Mouse (Mus musculus) C2C12 (cell line): ENCODE results near the gene Cacna1c.

Experiments
- CEBPB ChIP-seq: IDR thresholded peaks from one replicate; pipeline ENCODE4 v1.6.1; 2011; ENCODE audit warnings: low read depth, mild to moderate bottlenecking, control low read depth, moderate library complexity
- CTCF ChIP-seq: IDR thresholded peaks from one replicate; pipeline ENCODE4 v1.5.1; 2011; ENCODE audit not compliant: control insufficient read depth, insufficient read depth, insufficient read length
- MAX ChIP-seq: IDR thresholded peaks from one replicate; pipeline ENCODE4 v1.6.1; 2011; ENCODE audit warnings: mild to moderate bottlenecking, control low read depth
- MYOG ChIP-seq: IDR thresholded peaks from one replicate; pipeline ENCODE4 v1.6.1; 2011; ENCODE audit not compliant: control insufficient read depth, insufficient read length; ENCODE audit errors: extremely low read depth

DNA sequence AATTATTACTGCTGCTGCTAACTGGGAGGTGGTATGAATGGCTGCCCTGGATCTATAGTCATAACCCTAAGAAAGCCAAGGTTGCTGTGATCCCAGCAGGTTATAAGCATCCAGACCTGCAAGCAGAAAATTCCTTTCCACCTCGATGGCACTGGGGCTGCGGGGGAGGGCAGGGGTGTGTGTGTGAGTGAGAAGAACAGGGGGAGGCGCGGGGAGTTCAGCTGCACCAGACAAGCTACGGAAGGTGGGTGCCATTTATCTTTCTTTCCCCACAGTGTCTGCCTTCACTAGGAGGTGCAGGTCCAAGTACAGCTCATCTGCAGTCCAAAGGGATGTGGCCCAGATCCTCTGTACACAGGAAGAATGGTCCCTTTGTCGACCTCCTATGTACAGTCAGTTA lies 473.9 kb downstream of the Cacna1c start:
- TF ChIP-seq CTCF (no peak), CEBPB (no peak), MYOG (no peak), MAX (no peak)
